Mouse (Mus musculus): Measurements from ENCODE around the gene Plpp7. TPM values are rescaled to one million over a fixed set of nuclear protein-coding genes. Genes with fewer than 3 reads are reported as not detected.
A peak's percentile ranks its signal among the peaks of the same experiment; 100 is the strongest.

Gene Plpp7
- total and polyA plus RNA-seq, 3 experiments: 7.3 to 15.1 TPM; not detected in 1

GRCm38 (mm10) chr2:32152367-32153034 is 57.2 kb downstream of the Plpp7 start:
- no peak for TF ChIP-seq TCF12 (IDR thresholded peaks at IDR 0.05; ENCODE audit: low read depth, low read length)
- no peak for TF ChIP-seq KAT2A (conservative IDR thresholded peaks at IDR 0.05; ENCODE audit: low read depth, low read length)
- TF ChIP-seq CTCF (IDR thresholded peaks at IDR 0.05 in 2 of 3, conservative IDR thresholded peaks at IDR 0.05 in 1 of 3; ENCODE audit: control insufficient read depth in 1 of 3, insufficient read depth in 1 of 3, low read depth in 2 of 3, low read length in 3 of 3, poor library complexity in 1 of 3, severe bottlenecking in 1 of 3): no peak
- TF ChIP-seq NELFE (IDR thresholded peaks at IDR 0.05; ENCODE audit: low read depth, low read length): no peak
- Histone ChIP-seq H3K27me3 (ENCODE audit: control insufficient read depth in 1 of 2, insufficient read depth in 2 of 2, low read length in 2 of 2) (no peaks in the 10 kb centered on the region), H3K4me1 (ENCODE audit: control insufficient read depth in 1 of 2, insufficient read depth in 2 of 2, low read length in 2 of 2) (peaks cover 12 to 33% of the 10 kb centered on the region in 2 experiments), H3K27ac (ENCODE audit: control insufficient read depth, low read depth, low read length) (no peak overlapping the region), H3K36me3 (ENCODE audit: control insufficient read depth in 1 of 2, insufficient read depth in 2 of 2, low read length in 2 of 2) (peaks cover 0 to 27% of the 10 kb centered on the region in 2 experiments; a peak in 2 of 4 replicates), H3K4me3 (ENCODE audit: control insufficient read depth in 1 of 2, insufficient read depth in 1 of 2, low read depth in 2 of 2, low read length in 2 of 2) (peak overlapping the region; percentile 69 to 100), H3K9ac (ENCODE audit: control insufficient read depth, low read depth, low read length, poor library complexity, severe bottlenecking) (peak overlapping the region; percentile 94), H3K9me3 (replicated peaks; ENCODE audit: insufficient read depth, low read length) (no peaks in the 10 kb centered on the region), H3K79me2 (ENCODE audit: control insufficient read depth, insufficient read depth, low read length, poor library complexity) (peaks cover 65% of the 10 kb centered on the region)
- DNase-seq (ENCODE audit: low read depth, low spot score): peak; percentile 24

GRCm38 (mm10) chr2:32153041-32153790 is 57.9 kb downstream of the Plpp7 start:
- DNase-seq (ENCODE audit: low read depth, low spot score): peak; percentile 48
- no peak for TF ChIP-seq ZNF384 (IDR thresholded peaks at IDR 0.05; ENCODE audit: low read depth, low read length)
- Histone ChIP-seq H3K4me1 (ENCODE audit: control insufficient read depth in 1 of 2, insufficient read depth in 2 of 2, low read length in 2 of 2) (peaks cover 12 to 33% of the 10 kb centered on the region in 2 experiments), H3K9ac (ENCODE audit: control insufficient read depth, low read depth, low read length, poor library complexity, severe bottlenecking) (peak overlapping the region; percentile 94), H3K9me3 (replicated peaks; ENCODE audit: insufficient read depth, low read length) (no peaks in the 10 kb centered on the region), H3K36me3 (ENCODE audit: control insufficient read depth in 1 of 2, insufficient read depth in 2 of 2, low read length in 2 of 2) (peaks cover 0 to 27% of the 10 kb centered on the region in 2 experiments; a peak in 2 of 4 replicates), H3K27ac (ENCODE audit: control insufficient read depth, low read depth, low read length) (no peak overlapping the region), H3K27me3 (ENCODE audit: control insufficient read depth in 1 of 2, insufficient read depth in 2 of 2, low read length in 2 of 2) (no peaks in the 10 kb centered on the region), H3K79me2 (ENCODE audit: control insufficient read depth, insufficient read depth, low read length, poor library complexity) (peaks cover 66% of the 10 kb centered on the region), H3K4me3 (ENCODE audit: control insufficient read depth in 1 of 2, insufficient read depth in 1 of 2, low read depth in 2 of 2, low read length in 2 of 2) (peak overlapping the region; percentile 69 to 100; a peak in 3 of 4 replicates)

GRCm38 (mm10) chr2:32153791-32154119 is 58.4 kb downstream of the Plpp7 start:
- Histone ChIP-seq H3K9me3 (replicated peaks; ENCODE audit: insufficient read depth, low read length) (no peaks in the 10 kb centered on the region), H3K4me3 (ENCODE audit: control insufficient read depth in 1 of 2, insufficient read depth in 1 of 2, low read depth in 2 of 2, low read length in 2 of 2) (no peak overlapping the region), H3K27me3 (ENCODE audit: control insufficient read depth in 1 of 2, insufficient read depth in 2 of 2, low read length in 2 of 2) (no peaks in the 10 kb centered on the region), H3K9ac (ENCODE audit: control insufficient read depth, low read depth, low read length, poor library complexity, severe bottlenecking) (no peak overlapping the region), H3K4me1 (ENCODE audit: control insufficient read depth in 1 of 2, insufficient read depth in 2 of 2, low read length in 2 of 2) (peaks cover 12 to 33% of the 10 kb centered on the region in 2 experiments), H3K79me2 (ENCODE audit: control insufficient read depth, insufficient read depth, low read length, poor library complexity) (peaks cover 71% of the 10 kb centered on the region), H3K36me3 (ENCODE audit: control insufficient read depth in 1 of 2, insufficient read depth in 2 of 2, low read length in 2 of 2) (peaks cover 0 to 27% of the 10 kb centered on the region in 2 experiments; a peak in 2 of 4 replicates), H3K27ac (ENCODE audit: control insufficient read depth, low read depth, low read length) (no peak overlapping the region)
- TF ChIP-seq NELFE (IDR thresholded peaks at IDR 0.05; ENCODE audit: low read depth, low read length) (no peak), RCOR1 (IDR thresholded peaks at IDR 0.05; ENCODE audit: low read depth, low read length) (no peak)
- DNase-seq (ENCODE audit: low read depth, low spot score): no peak

All from MEL (cell line).